10 mouse cellular contexts compared by ENCODE assay signal in the genomic region with DNA sequence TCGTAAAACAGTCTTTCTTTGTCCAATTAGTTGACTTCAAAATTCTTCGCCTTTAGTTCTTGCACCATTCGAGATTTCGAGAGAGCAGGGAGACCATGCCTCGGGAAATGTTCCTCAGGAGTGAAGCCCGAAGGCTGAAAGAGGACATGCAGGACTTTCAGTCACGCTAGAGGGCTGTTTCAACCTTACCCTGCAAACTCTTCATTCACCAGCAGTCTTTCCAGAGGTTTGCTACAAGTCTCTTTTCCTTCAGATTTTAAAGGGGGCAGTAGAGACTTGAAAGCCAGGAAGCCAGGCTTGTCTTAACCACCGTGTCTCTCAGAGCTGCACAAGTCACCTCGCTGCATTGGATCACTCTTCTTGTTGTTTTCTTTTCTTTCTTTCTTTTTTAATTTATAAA. TPM values are rescaled to one million over a fixed set of nuclear protein-coding genes. Genes with fewer than 3 reads are reported as not detected.
DNase-seq lines count a peak whose midpoint lies in the region; ATAC-seq lines count a peak whose summit lies in the region.
"Had no signal": no experiment of that assay in that cellular context is flagged by ENCODE, and none has a peak within 500 bp of the region (broad histone marks: within the 10 kb centered on the region; RNA-seq: fewer than 3 reads in every experiment).

No protein-coding gene starts in this region.

- H3K4me1 ChIP-seq in heart, embryonic 11.5 days (ENCODE audit: control insufficient read depth, insufficient read depth, low read length) = no peaks in the 10 kb centered on the region
- H3K4me1 ChIP-seq in hindbrain, embryonic 11.5 days (replicated peaks; ENCODE audit: control insufficient read depth, insufficient read depth, low read length) = no peaks in the 10 kb centered on the region
- no peaks in the 10 kb centered on the region for H3K4me1 ChIP-seq in midbrain, embryonic 11.5 days (ENCODE audit: control insufficient read depth, insufficient read depth, low read length)

- H3K9me3 ChIP-seq in heart, embryonic 11.5 days (replicated peaks; ENCODE audit: control insufficient read depth, low read length) = no peaks in the 10 kb centered on the region
- no peaks in the 10 kb centered on the region for H3K9me3 ChIP-seq in hindbrain, embryonic 11.5 days (ENCODE audit: control insufficient read depth, low read length)
- no peaks in the 10 kb centered on the region for H3K9me3 ChIP-seq in midbrain, embryonic 11.5 days (ENCODE audit: control insufficient read depth, low read length)

- H3K27me3 ChIP-seq in heart, embryonic 11.5 days (ENCODE audit: control insufficient read depth, insufficient read depth, low read length) = peaks cover 5% of the 10 kb centered on the region; the same call in 1 of the 2 replicates
- no peaks in the 10 kb centered on the region for H3K27me3 ChIP-seq in hindbrain, embryonic 11.5 days (ENCODE audit: control insufficient read depth, insufficient read depth, low read length)
- peaks cover 6% of the 10 kb centered on the region; the same call in 1 of the 2 replicates for H3K27me3 ChIP-seq in midbrain, embryonic 11.5 days (ENCODE audit: control insufficient read depth, insufficient read depth, low read length)

- peak overlapping the region; percentile 92 for H3K4me2 ChIP-seq in heart, embryonic 11.5 days
- H3K4me2 ChIP-seq in hindbrain, embryonic 11.5 days (replicated peaks; ENCODE audit: low read depth, low read length) = peak overlapping the region; percentile 76
- H3K4me2 ChIP-seq in midbrain, embryonic 11.5 days = peak overlapping the region; percentile 86

- no peak for ATAC-seq in heart, embryonic 11.5 days (replicated peaks; ENCODE audit: insufficient number of reproducible peaks, low FRiP score, low TSS enrichment)
- no peak; the same call in 1 of the 2 replicates for ATAC-seq in hindbrain, embryonic 11.5 days (ENCODE audit: low FRiP score)
- peak; percentile 67 for ATAC-seq in midbrain, embryonic 11.5 days (ENCODE audit: low FRiP score)
- ATAC-seq in erythroid progenitor cell, adult 5-6 weeks (replicated peaks; ENCODE audit: low FRiP score, poor library complexity, severe bottlenecking) = no peak

- WGBS in heart, embryonic 11.5 days (ENCODE audit: insufficient replicate concordance) = 7% methylated on average over 9 of the region's 9 CpGs
- 4% methylated on average over 9 of the region's 9 CpGs for WGBS in hindbrain, embryonic 11.5 days
- 2% methylated on average over 9 of the region's 9 CpGs for WGBS in midbrain, embryonic 11.5 days

- H3K4me3 ChIP-seq in heart, embryonic 11.5 days (ENCODE audit: low read depth, low read length) = peak overlapping the region; percentile 52
- peak overlapping the region; percentile 39 for H3K4me3 ChIP-seq in hindbrain, embryonic 11.5 days (ENCODE audit: low read depth, low read length)
- H3K4me3 ChIP-seq in midbrain, embryonic 11.5 days (ENCODE audit: low read depth, low read length) = peak overlapping the region; percentile 46

- no peaks in the 10 kb centered on the region for H3K36me3 ChIP-seq in heart, embryonic 11.5 days (ENCODE audit: control insufficient read depth, insufficient read depth, low read length)
- H3K36me3 ChIP-seq in hindbrain, embryonic 11.5 days (ENCODE audit: control insufficient read depth, insufficient read depth, low read length) = no peaks in the 10 kb centered on the region
- no peaks in the 10 kb centered on the region for H3K36me3 ChIP-seq in midbrain, embryonic 11.5 days (ENCODE audit: control insufficient read depth, insufficient read depth, low read length)

- H3K27ac ChIP-seq in heart, embryonic 11.5 days (ENCODE audit: low read depth, low read length) = no peak overlapping the region
- H3K27ac ChIP-seq in hindbrain, embryonic 11.5 days (ENCODE audit: low read depth, low read length) = no peak overlapping the region
- H3K27ac ChIP-seq in midbrain, embryonic 11.5 days (ENCODE audit: low read depth, low read length) = no peak overlapping the region

- no peak for DNase-seq in heart, postnatal 25 days (ENCODE audit: low spot score)
- DNase-seq in ZHBTc4 (ENCODE audit: low read depth, low spot score) = peak; percentile 38
- DNase-seq in hindbrain, embryonic 11.5 days (ENCODE audit: low spot score) = peak; percentile 54
- DNase-seq in midbrain, embryonic 11.5 days (ENCODE audit: low spot score, missing footprints) = no peak
- DNase-seq in urinary bladder, postnatal 25 days (ENCODE audit: low spot score) = no peak
- no peak for DNase-seq in right cerebral cortex, postnatal 14 days
- DNase-seq: B cell, adult 2 months; cerebellum, adult 11-12 months had no signal

- no peak overlapping the region for H3K9ac ChIP-seq in heart, embryonic 11.5 days (ENCODE audit: low read depth, low read length)
- no peak overlapping the region for H3K9ac ChIP-seq in hindbrain, embryonic 11.5 days (ENCODE audit: low read depth, low read length)
- H3K9ac ChIP-seq in midbrain, embryonic 11.5 days (ENCODE audit: low read length) = peak overlapping the region; percentile 63; the same call in 1 of the 2 replicates

- intact Hi-C loops in heart, postnatal 25 days (cut with DNase I) = no loop called here

RNA-seq across cellular contexts. Expression of gene Npy2r, which starts 0.9 kb away (rescaled TPM):
- 0.14 and 0.17 TPM in 2 replicates for polyA plus RNA-seq in heart, embryonic 11.5 days (2014; fragmentation: Nextera tagmentation; extraction: Ambion mirVana)
- total RNA-seq in heart, postnatal 25 days (2021) = not detected
- 0.22 and 0.40 TPM in 2 replicates for polyA plus RNA-seq in hindbrain, embryonic 11.5 days (2014; fragmentation: Nextera tagmentation; extraction: Ambion mirVana)
- 0.14 TPM in 1 of 2 replicates, not detected in the other for polyA plus RNA-seq in midbrain, embryonic 11.5 days (2014; fragmentation: Nextera tagmentation; extraction: Ambion mirVana)
- total RNA-seq in erythroid progenitor cell, adult 5-6 weeks (2015; ENCODE audit: low replicate concordance) = not detected in 2 replicates
- total RNA-seq in erythroid progenitor cell, adult 5-6 weeks (2017; ENCODE audit: low replicate concordance) = not detected in 2 replicates

Comparison
In these comparisons a context has a peak if more than half of its experiments do, and no peak if none do; other contexts are left out.
1. DNase-seq: peak in ZHBTc4 (single experiment) and hindbrain, embryonic 11.5 days (single experiment); none in heart, postnatal 25 days (single experiment), midbrain, embryonic 11.5 days (single experiment), urinary bladder, postnatal 25 days (single experiment) and right cerebral cortex, postnatal 14 days (single experiment).
2. Peak in every context shown above with its lines, with median percentiles within 50 percentile points of each other: H3K4me2 ChIP-seq and H3K4me3 ChIP-seq.